Comparison of ENCODE assay signal across 30 mouse cellular contexts in the genomic region with DNA sequence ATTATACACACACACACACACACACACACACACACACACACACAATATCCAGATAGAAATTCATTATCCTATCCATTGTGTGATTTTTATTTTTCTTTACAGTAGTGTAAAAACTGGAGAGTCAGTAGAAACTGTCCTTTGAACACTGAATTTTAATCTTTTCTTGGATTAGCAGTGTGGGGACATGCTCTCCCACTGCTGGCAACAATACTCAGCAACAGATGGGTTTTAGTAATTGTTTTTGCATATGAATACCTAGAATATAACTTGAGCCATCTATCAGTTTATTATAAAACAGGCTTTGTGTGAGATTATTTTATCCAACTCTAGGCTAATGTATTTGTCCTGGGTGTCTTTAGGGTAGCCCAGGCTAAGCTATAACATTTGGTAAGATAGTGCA. TPM values are rescaled to one million over a fixed set of nuclear protein-coding genes. Genes with fewer than 3 reads are reported as not detected.
DNase-seq lines count a peak whose midpoint lies in the region; ATAC-seq and TF ChIP-seq lines count a peak whose summit lies in the region.
"Had no signal": no experiment of that assay in that cellular context is flagged by ENCODE, and none has a peak within 500 bp of the region (broad histone marks: within the 10 kb centered on the region; RNA-seq: fewer than 3 reads in every experiment).

No protein-coding gene starts in this region.

- H3K36me3 ChIP-seq in forebrain, postnatal 0 days (ENCODE audit: insufficient read depth): no peaks in the 10 kb centered on the region
- no peaks in the 10 kb centered on the region for H3K36me3 ChIP-seq in forebrain, embryonic 13.5 days (ENCODE audit: poor library complexity, severe bottlenecking)
- H3K36me3 ChIP-seq in hindbrain, embryonic 16.5 days (ENCODE audit: control insufficient read depth, insufficient read depth, low read length): no peaks in the 10 kb centered on the region
- H3K36me3 ChIP-seq in hindbrain, embryonic 13.5 days: no peaks in the 10 kb centered on the region
- H3K36me3 ChIP-seq: embryonic facial prominence, embryonic 12.5 days; embryonic facial prominence, embryonic 15.5 days; forebrain, embryonic 15.5 days; heart, embryonic 10.5 days; heart, embryonic 13.5 days; hindbrain, embryonic 12.5 days had no signal

- H3K4me3 ChIP-seq in forebrain, postnatal 0 days (ENCODE audit: low read depth, low read length): no peak overlapping the region
- H3K4me3 ChIP-seq in forebrain, embryonic 13.5 days: no peak overlapping the region
- no peak overlapping the region for H3K4me3 ChIP-seq in hindbrain, embryonic 16.5 days (ENCODE audit: low read length)
- H3K4me3 ChIP-seq in hindbrain, embryonic 13.5 days: no peak overlapping the region
- H3K4me3 ChIP-seq: embryonic facial prominence, embryonic 12.5 days; embryonic facial prominence, embryonic 15.5 days; forebrain, embryonic 15.5 days; heart, adult 2 months; heart, embryonic 10.5 days; heart, embryonic 13.5 days; hindbrain, embryonic 12.5 days had no signal

- H3K4me1 ChIP-seq in forebrain, postnatal 0 days (ENCODE audit: insufficient read depth): no peaks in the 10 kb centered on the region
- no peaks in the 10 kb centered on the region for H3K4me1 ChIP-seq in forebrain, embryonic 13.5 days
- H3K4me1 ChIP-seq in hindbrain, embryonic 16.5 days (ENCODE audit: control insufficient read depth, insufficient read depth, low read depth, low read length): no peaks in the 10 kb centered on the region
- no peaks in the 10 kb centered on the region for H3K4me1 ChIP-seq in hindbrain, embryonic 13.5 days (replicated peaks)
- H3K4me1 ChIP-seq: embryonic facial prominence, embryonic 12.5 days; embryonic facial prominence, embryonic 15.5 days; forebrain, embryonic 15.5 days; heart, embryonic 10.5 days; heart, embryonic 13.5 days; hindbrain, embryonic 12.5 days had no signal

- H3K9me3 ChIP-seq in forebrain, postnatal 0 days (ENCODE audit: low read length): no peaks in the 10 kb centered on the region
- no peaks in the 10 kb centered on the region for H3K9me3 ChIP-seq in forebrain, embryonic 13.5 days (replicated peaks)
- H3K9me3 ChIP-seq in hindbrain, embryonic 16.5 days (ENCODE audit: control insufficient read depth, low read length): no peaks in the 10 kb centered on the region
- H3K9me3 ChIP-seq in hindbrain, embryonic 13.5 days: no peaks in the 10 kb centered on the region
- H3K9me3 ChIP-seq: embryonic facial prominence, embryonic 12.5 days; embryonic facial prominence, embryonic 15.5 days; forebrain, embryonic 15.5 days; heart, embryonic 10.5 days; heart, embryonic 13.5 days; hindbrain, embryonic 12.5 days had no signal

- H3K4me2 ChIP-seq in forebrain, postnatal 0 days (ENCODE audit: low read depth): no peak overlapping the region
- H3K4me2 ChIP-seq in forebrain, embryonic 13.5 days: no peak overlapping the region
- no peak overlapping the region for H3K4me2 ChIP-seq in hindbrain, embryonic 16.5 days (ENCODE audit: low read length)
- no peak overlapping the region for H3K4me2 ChIP-seq in hindbrain, embryonic 13.5 days
- H3K4me2 ChIP-seq: embryonic facial prominence, embryonic 12.5 days; embryonic facial prominence, embryonic 15.5 days; forebrain, embryonic 15.5 days; heart, embryonic 13.5 days; hindbrain, embryonic 12.5 days had no signal

- intact Hi-C loops in gastrocnemius, postnatal 14 days (cut with DNase I; ENCODE audit: low total_unique reads): no loop called here

- TF ChIP-seq CTCF in forebrain, postnatal 0 days (IDR thresholded peaks at IDR 0.05; ENCODE audit: low read depth): no peak

- DNase-seq in forebrain, postnatal 0 days: peak; percentile 19
- peak; percentile 24 for DNase-seq in layer of hippocampus, adult 9-10 months (ENCODE audit: low spot score)
- no peak for DNase-seq in layer of hippocampus, postnatal 25 days (ENCODE audit: extremely low spot score in 1 of 2, low spot score in 1 of 2)
- DNase-seq in brain, adult 2 months (ENCODE audit: low read depth, low spot score): peak; percentile 40
- no peak for DNase-seq in gastrocnemius, postnatal 14 days
- DNase-seq: adrenal gland, adult 8-10 months; adrenal gland, postnatal 25 days; cerebellum, adult 9-11 months; cerebellum, postnatal 25 days; gastrocnemius, postnatal 36 days; heart, adult 2 months; heart, postnatal 14 days; heart, postnatal 4 days had no signal

- no peak overlapping the region for H3K9ac ChIP-seq in forebrain, postnatal 0 days
- H3K9ac ChIP-seq in forebrain, embryonic 13.5 days: no peak overlapping the region
- H3K9ac ChIP-seq in hindbrain, embryonic 16.5 days (ENCODE audit: low read depth, low read length): no peak overlapping the region
- no peak overlapping the region for H3K9ac ChIP-seq in hindbrain, embryonic 13.5 days
- H3K9ac ChIP-seq: embryonic facial prominence, embryonic 12.5 days; embryonic facial prominence, embryonic 15.5 days; forebrain, embryonic 15.5 days; heart, embryonic 13.5 days; hindbrain, embryonic 12.5 days had no signal

- H3K27ac ChIP-seq in forebrain, postnatal 0 days (ENCODE audit: low read depth, low read length): no peak overlapping the region
- no peak overlapping the region for H3K27ac ChIP-seq in forebrain, embryonic 13.5 days
- H3K27ac ChIP-seq in hindbrain, embryonic 16.5 days (ENCODE audit: low read depth, low read length): no peak overlapping the region
- H3K27ac ChIP-seq in hindbrain, embryonic 13.5 days: no peak overlapping the region
- H3K27ac ChIP-seq: embryonic facial prominence, embryonic 12.5 days; embryonic facial prominence, embryonic 15.5 days; forebrain, embryonic 15.5 days; heart, adult 2 months; heart, embryonic 10.5 days; heart, embryonic 13.5 days; hindbrain, embryonic 12.5 days had no signal

- H3K27me3 ChIP-seq in forebrain, postnatal 0 days (ENCODE audit: insufficient read depth, low read length): no peaks in the 10 kb centered on the region
- H3K27me3 ChIP-seq in forebrain, embryonic 13.5 days: no peaks in the 10 kb centered on the region
- H3K27me3 ChIP-seq in hindbrain, embryonic 16.5 days (replicated peaks; ENCODE audit: control insufficient read depth, insufficient read depth, low read length): no peaks in the 10 kb centered on the region
- no peaks in the 10 kb centered on the region for H3K27me3 ChIP-seq in hindbrain, embryonic 13.5 days
- H3K27me3 ChIP-seq: embryonic facial prominence, embryonic 12.5 days; embryonic facial prominence, embryonic 15.5 days; forebrain, embryonic 15.5 days; heart, embryonic 13.5 days; hindbrain, embryonic 12.5 days had no signal

- ATAC-seq in forebrain, postnatal 0 days: no peak
- ATAC-seq in forebrain, embryonic 13.5 days: no peak
- ATAC-seq in hindbrain, embryonic 16.5 days: peak; percentile 17; the same call in 1 of the 2 replicates
- no peak for ATAC-seq in hindbrain, embryonic 13.5 days (ENCODE audit: low FRiP score)
- ATAC-seq: activated CD4-positive, CD25-positive, alpha-beta regulatory T cell, adult 4 months; forebrain, embryonic 15.5 days had no signal

RNA-seq across cellular contexts. Expression of a gene that starts 30.2 kb away (rescaled TPM):
- total RNA-seq in forebrain, postnatal 0 days (2014; rRNA removed): not detected in 2 replicates
- polyA plus RNA-seq in forebrain, postnatal 0 days (2015; fragmentation: Nextera tagmentation; extraction: Ambion mirVana): 0.05 TPM in 1 of 2 replicates, not detected in the other
- not detected in 2 replicates for polyA plus RNA-seq in forebrain, embryonic 13.5 days (2015; fragmentation: Nextera tagmentation; extraction: Ambion mirVana)
- polyA plus RNA-seq in hindbrain, embryonic 16.5 days (2015; fragmentation: Nextera tagmentation; extraction: Ambion mirVana): not detected in 2 replicates
- not detected in 2 replicates for polyA plus RNA-seq in hindbrain, embryonic 13.5 days (2015; fragmentation: Nextera tagmentation; extraction: Ambion mirVana)
- total RNA-seq in layer of hippocampus, postnatal 25 days (2021): not detected
- not detected for total RNA-seq in gastrocnemius, postnatal 14 days (2021)
- total RNA-seq: adrenal gland, adult 8-10 months; adrenal gland, postnatal 25 days; common myeloid progenitor, adult 5-6 weeks; gastrocnemius, adult 8-10 months; gastrocnemius, postnatal 36 days; granulocyte monocyte progenitor cell, adult 5-6 weeks; heart, adult 2 months; heart, postnatal 14 days; heart, postnatal 4 days had no signal
- polyA plus RNA-seq: forebrain, embryonic 11.5 days; forebrain, embryonic 15.5 days; frontal cortex, adult 2 months; heart, adult 2 months; heart, embryonic 10.5 days; heart, embryonic 13.5 days; heart, embryonic 16.5 days; hindbrain, embryonic 12.5 days; intestine, embryonic 14.5 days had no signal

Comparison
In these comparisons a context has a peak if more than half of its experiments do, and no peak if none do; other contexts are left out.
1. DNase-seq: peak in forebrain, postnatal 0 days (single experiment), layer of hippocampus, adult 9-10 months (single experiment) and brain, adult 2 months (single experiment); none in layer of hippocampus, postnatal 25 days (0 of 2) and gastrocnemius, postnatal 14 days (single experiment).